Mouse (Mus musculus): ENCODE measurements around the gene Krt32. TPM values are rescaled to one million over a fixed set of nuclear protein-coding genes. Genes with fewer than 3 reads are reported as not detected.
A peak's percentile ranks its signal among the peaks of the same experiment; 100 is the strongest.

The Krt32 gene
- polyA plus RNA-seq, 1 experiment: not detected

DNA sequence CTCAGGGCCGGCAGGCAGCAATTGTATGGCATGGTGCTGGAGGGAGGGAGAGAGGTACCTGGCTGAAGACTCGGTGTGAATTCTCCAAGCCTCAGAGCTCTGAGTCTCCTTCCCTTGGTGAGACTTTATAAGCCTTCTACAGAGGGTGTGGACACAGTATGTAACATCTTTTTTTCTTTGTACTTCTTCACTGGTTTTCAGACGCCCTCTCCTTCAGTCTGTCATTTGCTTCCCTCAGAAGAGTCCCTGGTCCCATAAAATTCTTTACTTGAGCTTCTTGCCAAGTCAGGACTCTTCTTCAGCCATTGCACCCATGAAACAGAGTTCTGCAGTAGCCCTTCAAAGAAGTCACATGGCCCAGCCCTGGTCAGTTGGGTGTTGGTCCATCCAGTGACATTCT, 37.6 kb downstream of the Krt32 start, which contains the start of gene Krt31:
TSS of gene Krt31 (minus strand) at position 101 of the 400 bp plus-strand sequence.
- Histone ChIP-seq H3K27ac (ENCODE audit: insufficient read depth, low read depth, low read length) (no peak within 1 kb of the TSS), H3K27me3 (ENCODE audit: control insufficient read depth, insufficient read depth, low read length) (no peaks in the 10 kb centered on the region), H3K36me3 (ENCODE audit: control insufficient read depth, insufficient read depth, low read length) (no peaks in the 10 kb centered on the region), H3K4me1 (ENCODE audit: control insufficient read depth, insufficient read depth, insufficient read length, low read length) (peaks cover 13% of the 10 kb centered on the region), H3K4me3 (ENCODE audit: low read depth, low read length) (no peak within 1 kb of the TSS)
- no peak for TF ChIP-seq POLR2A (IDR thresholded peaks at IDR 0.05; ENCODE audit: low read depth, low read length)
- TF ChIP-seq CTCF (IDR thresholded peaks at IDR 0.05; ENCODE audit: extremely low read depth, insufficient read length, insufficient replicate concordance, low read depth, low read length): no peak
- WGBS: 89% methylated on average over 3 of the region's 3 CpGs

- TF ChIP-seq POLR2A (IDR thresholded peaks at IDR 0.05; ENCODE audit: low read depth, low read length) (no peak), CTCF (IDR thresholded peaks at IDR 0.05; ENCODE audit: extremely low read depth, insufficient read length, insufficient replicate concordance, low read depth, low read length) (no peak)
- Histone ChIP-seq H3K36me3 (ENCODE audit: control insufficient read depth, insufficient read depth, low read length) (no peaks in the 10 kb centered on the region), H3K4me1 (ENCODE audit: control insufficient read depth, insufficient read depth, insufficient read length, low read length) (peaks cover 13% of the 10 kb centered on the region), H3K27me3 (ENCODE audit: control insufficient read depth, insufficient read depth, low read length) (no peaks in the 10 kb centered on the region), H3K27ac (ENCODE audit: insufficient read depth, low read depth, low read length) (no peak overlapping the region), H3K4me3 (ENCODE audit: low read depth, low read length) (no peak overlapping the region)
- 24% methylated on average over 2 of the region's 2 CpGs for WGBS
Observed at GRCm38 (mm10) chr11:100047193-100047592, 40.8 kb downstream of the Krt32 start.

DNA sequence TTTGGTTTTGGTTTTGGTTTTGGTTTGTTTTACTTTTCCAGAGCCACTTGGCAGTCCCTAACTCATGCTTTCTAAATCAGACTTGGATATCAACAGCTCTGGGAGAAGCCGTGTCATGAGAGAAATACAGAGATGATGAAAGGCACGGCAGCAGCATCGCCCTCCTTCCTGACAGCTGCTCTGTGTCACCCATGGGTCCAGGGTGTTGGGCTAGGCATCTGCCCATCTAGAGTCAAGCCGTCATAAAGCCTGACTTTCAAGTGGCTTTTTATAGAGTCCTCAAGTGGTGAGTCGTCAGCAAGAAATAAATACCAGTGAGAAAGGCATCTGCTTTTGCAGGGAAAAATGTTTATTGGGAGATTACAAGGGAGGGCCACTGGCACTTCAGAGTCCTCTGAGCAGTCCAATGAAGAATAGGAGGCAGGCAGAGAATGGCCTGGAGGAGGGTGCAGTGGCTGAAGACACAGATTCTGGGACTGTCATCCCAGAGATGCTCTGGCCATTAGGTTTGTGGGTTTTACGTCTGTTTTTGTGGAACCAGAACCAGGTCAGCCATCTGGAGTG, 41.6 kb downstream of the Krt32 start:
- WGBS: 17% methylated on average over 6 of the region's 6 CpGs
- TF ChIP-seq POLR2A (IDR thresholded peaks at IDR 0.05; ENCODE audit: low read depth, low read length) (no peak), CTCF (IDR thresholded peaks at IDR 0.05; ENCODE audit: extremely low read depth, insufficient read length, insufficient replicate concordance, low read depth, low read length) (no peak)

GRCm38 (mm10) chr11:100041454-100041853, 46.6 kb downstream of the Krt32 start, which contains the start of gene Krt34:
Krt34 (minus strand) TSS chr11:100041554.
- no peaks in the 10 kb centered on the region for H3K36me3 ChIP-seq (ENCODE audit: control insufficient read depth, insufficient read depth, low read length)
- TF ChIP-seq CTCF (IDR thresholded peaks at IDR 0.05; ENCODE audit: extremely low read depth, insufficient read length, insufficient replicate concordance, low read depth, low read length) (no peak), POLR2A (IDR thresholded peaks at IDR 0.05; ENCODE audit: low read depth, low read length) (no peak)
- H3K4me3 ChIP-seq (ENCODE audit: low read depth, low read length): no peak within 1 kb of the TSS
- H3K4me1 ChIP-seq (ENCODE audit: control insufficient read depth, insufficient read depth, insufficient read length, low read length): peaks cover 5% of the 10 kb centered on the region
- H3K27me3 ChIP-seq (ENCODE audit: control insufficient read depth, insufficient read depth, low read length): no peaks in the 10 kb centered on the region
- WGBS: 93% methylated on average over 6 of the region's 6 CpGs
- no peak within 1 kb of the TSS for H3K27ac ChIP-seq (ENCODE audit: insufficient read depth, low read depth, low read length)

More for the DNA sequence above, 41.6 kb downstream of the Krt32 start:
- Histone ChIP-seq H3K4me1 (ENCODE audit: control insufficient read depth, insufficient read depth, insufficient read length, low read length) (peaks cover 13% of the 10 kb centered on the region), H3K4me3 (ENCODE audit: low read depth, low read length) (peak overlapping the region; percentile 40), H3K27ac (ENCODE audit: insufficient read depth, low read depth, low read length) (0 out of 2 replicates have a peak overlapping the region, but pooled peaks have one; percentile 41), H3K27me3 (ENCODE audit: control insufficient read depth, insufficient read depth, low read length) (no peaks in the 10 kb centered on the region), H3K36me3 (ENCODE audit: control insufficient read depth, insufficient read depth, low read length) (no peaks in the 10 kb centered on the region)

Other genes with a start within 250 kb of the Krt32 start
- gene Krtap4-16, start 236.6 kb downstream of the Krt32 start, polyA plus RNA-seq (2012; rRNA removed): 1.9 and 3.2 TPM in 2 replicates
- gene Gm11568, start 230.3 kb downstream of the Krt32 start, polyA plus RNA-seq (2012; rRNA removed): not detected in 2 replicates
- not detected in 2 replicates for gene Gm11559, start 223.8 kb downstream of the Krt32 start, polyA plus RNA-seq (2012; rRNA removed)
- not detected in 2 replicates for gene Krtap9-1, start 214.8 kb downstream of the Krt32 start, polyA plus RNA-seq (2012; rRNA removed)
- gene Gm11567, start 209.0 kb downstream of the Krt32 start, polyA plus RNA-seq (2012; rRNA removed): not detected in 2 replicates
- gene Krtap31-1, start 180.3 kb downstream of the Krt32 start, polyA plus RNA-seq (2012; rRNA removed): not detected in 2 replicates
- gene Gm11565, start 173.5 kb downstream of the Krt32 start, polyA plus RNA-seq (2012; rRNA removed): not detected in 2 replicates
- gene Krtap31-2, start 151.9 kb downstream of the Krt32 start, polyA plus RNA-seq (2012; rRNA removed): not detected in 2 replicates
- gene Krtap9-5, start 139.8 kb downstream of the Krt32 start, polyA plus RNA-seq (2012; rRNA removed): not detected in 2 replicates
- gene Krtap29-1, start 109.2 kb downstream of the Krt32 start, polyA plus RNA-seq (2012; rRNA removed): not detected in 2 replicates
- not detected in 2 replicates for gene Krtap16-1, start 101.6 kb downstream of the Krt32 start, polyA plus RNA-seq (2012; rRNA removed)
- not detected in 2 replicates for gene Krtap17-1, start 94.2 kb downstream of the Krt32 start, polyA plus RNA-seq (2012; rRNA removed)
- not detected in 2 replicates for gene Krt33a, start 72.0 kb downstream of the Krt32 start, polyA plus RNA-seq (2012; rRNA removed)
- not detected in 2 replicates for gene Krt33b, start 58.4 kb downstream of the Krt32 start, polyA plus RNA-seq (2012; rRNA removed)
- not detected in 2 replicates for gene Krt34, start 46.7 kb downstream of the Krt32 start, polyA plus RNA-seq (2012; rRNA removed)
- 0.20 TPM in 1 of 2 replicates, not detected in the other for gene Krt31, start 37.7 kb downstream of the Krt32 start, polyA plus RNA-seq (2012; rRNA removed)
- gene Krt35, start 8.0 kb upstream of the Krt32 start, polyA plus RNA-seq (2012; rRNA removed): not detected in 2 replicates
- gene Krt36, start 17.4 kb upstream of the Krt32 start, polyA plus RNA-seq (2012; rRNA removed): not detected in 2 replicates
- 1.0 TPM in 1 of 2 replicates, not detected in the other for gene Krt13, start 33.3 kb upstream of the Krt32 start, polyA plus RNA-seq (2012; rRNA removed)
- gene Krt15, start 47.7 kb upstream of the Krt32 start, polyA plus RNA-seq (2012; rRNA removed): 0.32 and 1.1 TPM in 2 replicates
- 1,218 and 2,324 TPM in 2 replicates for gene Krt19, start 60.4 kb upstream of the Krt32 start, polyA plus RNA-seq (2012; rRNA removed)
- gene Krt9, start 105.0 kb upstream of the Krt32 start, polyA plus RNA-seq (2012; rRNA removed): not detected in 2 replicates
- gene Krt14, start 119.3 kb upstream of the Krt32 start, polyA plus RNA-seq (2012; rRNA removed): 0.27 TPM in 1 of 2 replicates, not detected in the other
- 0.08 TPM in 1 of 2 replicates, not detected in the other for gene Krt16, start 160.7 kb upstream of the Krt32 start, polyA plus RNA-seq (2012; rRNA removed)
- gene Krt17, start 172.8 kb upstream of the Krt32 start, polyA plus RNA-seq (2012; rRNA removed): 0.11 and 0.72 TPM in 2 replicates
- 0.09 TPM in 1 of 2 replicates, not detected in the other for gene Krt42, start 181.6 kb upstream of the Krt32 start, polyA plus RNA-seq (2012; rRNA removed)
- 49.3 and 102 TPM in 2 replicates for gene Eif1, start 231.7 kb upstream of the Krt32 start, polyA plus RNA-seq (2012; rRNA removed)
- gene Gast, start 246.2 kb upstream of the Krt32 start, polyA plus RNA-seq (2012; rRNA removed): 0.38 and 336 TPM in 2 replicates

Data from small intestine, adult 2 months (tissue).